Mouse (Mus musculus) heart, embryonic 11.5 days (tissue): Measurements from ENCODE around the gene Tdrd9. TPM values are rescaled to one million over a fixed set of nuclear protein-coding genes. Genes with fewer than 3 reads are reported as not detected.
"Not testable (repeated sequence)": the region's sequence is repeated elsewhere in the genome, so short reads cannot be mapped to it uniquely, and the experiment has no call there.

Source experiments
- ATAC-seq: fragments of 200-750 bp; cut with Nextera tagmentation; replicated peaks from 2 replicates; pipeline ENCODE4 v1.8.0; 2017; ENCODE audit warnings: moderate library complexity; ENCODE audit not compliant: insufficient number of reproducible peaks, low FRiP score, low TSS enrichment
- H3K27ac ChIP-seq: fragments of 300-500 bp; sonication (generic); 2 replicates; pipeline ENCODE4 v1.5.1; 2014; ENCODE audit warnings: mild to moderate bottlenecking, low read depth, low read length
- H3K27me3 ChIP-seq: fragments of 300-500 bp; sonication (generic); 2 replicates; pipeline ENCODE4 v1.6.1; 2014; ENCODE audit warnings: mild to moderate bottlenecking, low read length, mixed read lengths; ENCODE audit not compliant: control insufficient read depth, insufficient read depth
- H3K36me3 ChIP-seq: fragments of 300-500 bp; sonication (generic); 2 replicates; pipeline ENCODE4 v1.6.1; 2014; ENCODE audit warnings: mild to moderate bottlenecking, low read length, moderate library complexity, mixed read lengths; ENCODE audit not compliant: control insufficient read depth, insufficient read depth
- H3K4me1 ChIP-seq: fragments of 300-500 bp; sonication (generic); 2 replicates; pipeline ENCODE4 v1.6.1; 2014; ENCODE audit warnings: low read length; ENCODE audit not compliant: control insufficient read depth, insufficient read depth
- H3K4me2 ChIP-seq: fragments of 300-500 bp; sonication (generic); 2 replicates; pipeline ENCODE4 v1.6.1; 2014; ENCODE audit warnings: mild to moderate bottlenecking, moderate library complexity
- H3K4me3 ChIP-seq: fragments of 300-500 bp; sonication (generic); 2 replicates; pipeline ENCODE4 v1.5.1; 2014; ENCODE audit warnings: low read depth, low read length
- H3K9ac ChIP-seq: fragments of 300-500 bp; sonication (generic); 2 replicates; pipeline ENCODE4 v1.6.1; 2014; ENCODE audit warnings: mild to moderate bottlenecking, low read depth, low read length, moderate library complexity
- H3K9me3 ChIP-seq: fragments of 300-500 bp; sonication (generic); replicated peaks from 2 replicates; pipeline ENCODE4 v1.6.1; 2016; ENCODE audit warnings: low read length; ENCODE audit not compliant: control insufficient read depth
- whole genome bisulfite sequencing: fragments of 180-500 bp; shearing (Covaris S2); extraction: QIAGEN DNeasy Blood & Tissue Kit; methylation state at CpG from one replicate; pipeline ENCODE4 v1.1.7; 2014; ENCODE audit not compliant: insufficient replicate concordance; 5-methylcytosine and 5-hydroxymethylcytosine counted together
- polyA plus RNA-seq: library from polyadenylated mRNA; unstranded; fragments of >200 nt; fragmentation: Nextera tagmentation; extraction: Ambion mirVana; gene quantifications from 2 replicates; pipeline ENCODE4 v1.2.1, GENCODE M21; 2014

The Tdrd9 gene
- polyA plus RNA-seq, 1 experiment from 2014 or later = 0.31 TPM

DNA sequence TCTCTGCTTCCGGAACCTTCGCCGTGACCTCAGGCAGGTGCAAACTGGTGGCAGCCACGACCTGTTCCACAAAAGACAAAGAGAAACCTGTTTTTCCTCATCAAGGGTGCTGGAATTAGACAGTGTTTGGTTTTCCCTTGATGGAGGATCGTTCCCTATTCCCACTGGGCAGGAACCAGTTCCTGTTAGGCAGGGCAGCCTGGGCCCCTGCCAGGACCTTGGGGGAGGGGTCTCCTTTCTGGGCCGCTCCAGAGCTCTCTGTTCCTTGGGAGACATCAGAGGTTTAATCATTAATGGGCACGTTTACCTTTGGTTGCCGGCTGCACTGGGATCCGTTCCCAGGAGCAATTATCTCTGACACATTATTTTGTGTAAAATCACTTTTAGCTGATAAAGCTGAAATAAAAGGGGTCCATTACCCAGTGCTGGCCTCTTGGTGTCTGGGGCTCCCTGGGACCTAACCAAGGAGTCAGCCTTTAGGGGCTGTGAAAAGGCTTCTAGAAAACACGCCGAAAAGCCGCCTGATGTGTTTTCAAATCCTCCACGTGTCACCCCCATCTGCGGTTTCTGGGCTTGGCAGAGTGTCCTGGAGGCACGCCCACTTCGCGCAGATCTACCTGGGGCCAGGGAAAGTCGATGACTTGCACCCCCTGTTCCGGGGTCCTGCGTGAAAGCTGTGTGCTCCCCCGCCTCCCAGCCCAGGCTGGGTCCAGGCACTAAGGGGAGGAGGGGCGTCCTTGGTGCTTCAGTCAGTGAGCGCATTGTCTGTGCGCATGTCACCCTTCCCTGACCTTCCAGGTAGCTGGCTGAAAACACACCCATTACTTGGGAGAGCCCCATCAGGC is 34.4 kb upstream of the Tdrd9 start:
- ATAC-seq = no peak
- 44% methylated on average over 24 of the region's 24 CpGs for WGBS
- no peak overlapping the region for H3K4me2 ChIP-seq
- peak overlapping the region; percentile 50; the same call in 1 of the 2 replicates for H3K27ac ChIP-seq
- H3K4me3 ChIP-seq = no peak overlapping the region
- H3K4me1 ChIP-seq = peaks cover 49% of the 10 kb centered on the region
- H3K36me3 ChIP-seq = no peaks in the 10 kb centered on the region
- H3K9me3 ChIP-seq = no peaks in the 10 kb centered on the region
- H3K9ac ChIP-seq = no peak overlapping the region
- H3K27me3 ChIP-seq = no peaks in the 10 kb centered on the region

DNA sequence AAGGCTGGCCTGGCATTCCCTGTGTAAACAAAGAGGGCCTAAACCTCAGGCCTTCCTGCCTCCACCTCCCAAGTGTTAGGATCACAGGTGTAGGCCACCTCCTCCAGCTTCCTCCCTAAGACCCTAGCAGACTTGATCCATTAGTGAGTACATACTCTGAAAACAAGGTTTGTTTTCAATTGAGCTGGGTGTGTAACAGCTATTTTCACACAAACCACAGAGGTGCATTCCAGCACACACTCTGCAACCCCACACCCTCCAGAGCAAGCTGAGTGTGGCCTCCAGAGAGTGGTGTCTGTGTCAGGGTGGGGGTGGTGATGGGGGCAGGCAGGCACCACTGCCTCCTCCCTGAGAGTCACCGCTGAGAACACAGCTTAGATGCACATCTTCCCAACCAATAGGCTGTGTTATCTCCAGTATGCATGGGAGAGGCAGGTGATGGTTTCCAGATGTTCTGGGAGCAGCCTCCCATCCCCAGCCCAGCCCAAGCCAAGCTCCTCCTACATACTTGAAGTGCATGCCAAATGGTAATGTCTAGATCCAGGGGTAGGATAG is 32.7 kb upstream of the Tdrd9 start:
- ATAC-seq = peak; percentile 66; the same call in 1 of the 2 replicates
- H3K36me3 ChIP-seq = no peaks in the 10 kb centered on the region
- no peaks in the 10 kb centered on the region for H3K9me3 ChIP-seq
- H3K4me2 ChIP-seq = no peak overlapping the region
- H3K4me3 ChIP-seq = no peak overlapping the region
- peak overlapping the region; percentile 73 for H3K27ac ChIP-seq
- no peaks in the 10 kb centered on the region for H3K27me3 ChIP-seq
- H3K4me1 ChIP-seq = peaks cover 44% of the 10 kb centered on the region
- H3K9ac ChIP-seq = no peak overlapping the region
- WGBS = 5% methylated on average over 1 of the region's 1 CpGs

- peaks cover 34% of the 10 kb centered on the region for H3K4me1 ChIP-seq
Observed at GRCm38 (mm10) chr12:111943421-111944064, 27.8 kb upstream of the Tdrd9 start.

GRCm38 (mm10) chr12:111944065-111944987 is 27.0 kb upstream of the Tdrd9 start:
- WGBS = 34% methylated on average over 12 of the region's 20 CpGs
- H3K4me2 ChIP-seq = peak overlapping the region; percentile 54
- peak overlapping the region; percentile 21; the same call in 1 of the 2 replicates for H3K4me3 ChIP-seq
- peaks cover 27% of the 10 kb centered on the region for H3K4me1 ChIP-seq
- peak overlapping the region; percentile 80 for H3K27ac ChIP-seq
- not testable (repeated sequence) for H3K9ac ChIP-seq, H3K9me3 ChIP-seq, H3K27me3 ChIP-seq, H3K36me3 ChIP-seq
- peak; percentile 62 for ATAC-seq

More at GRCm38 (mm10) chr12:111943421-111944064, 27.8 kb upstream of the Tdrd9 start:
- ATAC-seq = no peak
- H3K36me3 ChIP-seq = no peaks in the 10 kb centered on the region
- H3K27ac ChIP-seq = peak overlapping the region; percentile 80
- H3K4me2 ChIP-seq = peak overlapping the region; percentile 54
- no peaks in the 10 kb centered on the region for H3K9me3 ChIP-seq
- WGBS = 55% methylated on average over 10 of the region's 10 CpGs
- peak overlapping the region; percentile 21; the same call in 1 of the 2 replicates for H3K4me3 ChIP-seq
- peak overlapping the region; percentile 2 for H3K9ac ChIP-seq
- no peaks in the 10 kb centered on the region for H3K27me3 ChIP-seq

- 14% methylated on average over 8 of the region's 8 CpGs for WGBS
- H3K27me3 ChIP-seq = no peaks in the 10 kb centered on the region
- peaks cover 27% of the 10 kb centered on the region for H3K4me1 ChIP-seq
- peak overlapping the region; percentile 73 for H3K27ac ChIP-seq
- peak overlapping the region; percentile 36; the same call in 1 of the 2 replicates for H3K4me2 ChIP-seq
- no peak overlapping the region for H3K4me3 ChIP-seq
- no peaks in the 10 kb centered on the region for H3K36me3 ChIP-seq
- H3K9ac ChIP-seq = no peak overlapping the region
- ATAC-seq = peak; percentile 57
- no peaks in the 10 kb centered on the region for H3K9me3 ChIP-seq
Observed at GRCm38 (mm10) chr12:111945115-111945514, 26.2 kb upstream of the Tdrd9 start.

- not testable (repeated sequence) for H3K4me3 ChIP-seq, H3K27me3 ChIP-seq, H3K4me2 ChIP-seq, H3K9me3 ChIP-seq, H3K9ac ChIP-seq, H3K36me3 ChIP-seq
- peaks cover 27% of the 10 kb centered on the region for H3K4me1 ChIP-seq
- peak; percentile 76 for ATAC-seq
- peak overlapping the region; percentile 73 for H3K27ac ChIP-seq
- 49% methylated on average over 10 of the region's 15 CpGs for WGBS
Observed at GRCm38 (mm10) chr12:111945765-111946655, 25.3 kb upstream of the Tdrd9 start.

DNA sequence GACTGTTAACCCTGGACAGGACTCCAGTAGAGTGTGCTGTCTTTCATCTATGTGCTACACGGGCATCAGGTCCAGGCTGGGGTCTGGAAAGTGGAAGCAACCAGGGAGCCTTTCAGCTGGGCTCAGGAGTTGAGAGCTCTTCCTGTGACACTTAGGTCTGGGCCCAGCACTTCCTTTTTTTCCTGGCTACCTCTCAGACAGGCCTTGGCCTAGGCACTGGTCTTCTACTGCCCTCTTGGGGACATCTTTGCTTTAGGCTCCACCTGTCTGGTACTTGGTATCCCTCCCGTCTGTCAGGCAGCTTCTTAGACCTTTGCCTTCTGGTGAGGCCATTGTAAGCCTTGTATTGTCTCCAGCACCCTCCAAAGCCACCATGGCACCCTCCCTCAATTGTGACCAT is 24.6 kb upstream of the Tdrd9 start:
- Histone ChIP-seq H3K27me3 (no peaks in the 10 kb centered on the region), H3K4me3 (no peak overlapping the region), H3K36me3 (no peaks in the 10 kb centered on the region), H3K4me1 (peaks cover 27% of the 10 kb centered on the region), H3K4me2 (no peak overlapping the region), H3K27ac (0 out of 2 replicates have a peak overlapping the region, but pooled peaks have one; percentile 54), H3K9me3 (no peaks in the 10 kb centered on the region), H3K9ac (no peak overlapping the region)
- 23% methylated on average over 2 of the region's 2 CpGs for WGBS
- ATAC-seq = peak; percentile 16; the same call in 1 of the 2 replicates
